Mouse (Mus musculus) CD4-positive, CD25-positive, alpha-beta regulatory T cell, adult 2 months (primary cell): ENCODE data around the gene Rgs7.

Experiments
- DNase-seq: peaks from one replicate; pipeline ENCODE4 v3.0.0-alpha.2; 2012; ENCODE audit warnings: low read depth, low spot score

Gene Rgs7

GRCm38 (mm10) chr1:175431356-175432053, 60.8 kb downstream of the Rgs7 start:
- DNase-seq: no peak

- no peak for DNase-seq
These were observed 65.2 kb downstream of the Rgs7 start for GRCm38 (mm10) chr1:175427112-175427511.

- no peak for DNase-seq
These were observed 65.9 kb downstream of the Rgs7 start for GRCm38 (mm10) chr1:175426393-175426792.

- DNase-seq: no peak
These were observed 71.4 kb downstream of the Rgs7 start for GRCm38 (mm10) chr1:175420883-175421282.

- DNase-seq: no peak
These were observed 76.6 kb downstream of the Rgs7 start for GRCm38 (mm10) chr1:175415728-175416127.

- no peak for DNase-seq
These were observed 81.9 kb downstream of the Rgs7 start for GRCm38 (mm10) chr1:175410399-175410798.

GRCm38 (mm10) chr1:175391894-175392293, 100.4 kb downstream of the Rgs7 start:
- no peak for DNase-seq

GRCm38 (mm10) chr1:175389250-175389649, 103.0 kb downstream of the Rgs7 start:
- DNase-seq: no peak

- DNase-seq: no peak
These were observed 106.6 kb downstream of the Rgs7 start for GRCm38 (mm10) chr1:175385581-175386235.

- no peak for DNase-seq
These were observed 119.7 kb downstream of the Rgs7 start for GRCm38 (mm10) chr1:175372571-175372970.

- no peak for DNase-seq
These were observed 124.2 kb downstream of the Rgs7 start for GRCm38 (mm10) chr1:175368062-175368461.

- no peak for DNase-seq
These were observed 128.7 kb downstream of the Rgs7 start for GRCm38 (mm10) chr1:175363606-175364005.

- DNase-seq: no peak
These were observed 132.6 kb downstream of the Rgs7 start for GRCm38 (mm10) chr1:175359411-175360366.

- no peak for DNase-seq
These were observed 139.4 kb downstream of the Rgs7 start for GRCm38 (mm10) chr1:175352921-175353320.

- DNase-seq: no peak
These were observed 146.1 kb downstream of the Rgs7 start for GRCm38 (mm10) chr1:175346162-175346561.

GRCm38 (mm10) chr1:175336191-175336590, 156.1 kb downstream of the Rgs7 start:
- no peak for DNase-seq

- no peak for DNase-seq
These were observed 159.1 kb downstream of the Rgs7 start for GRCm38 (mm10) chr1:175333041-175333854.

- DNase-seq: no peak
These were observed 162.3 kb downstream of the Rgs7 start for GRCm38 (mm10) chr1:175329934-175330471.

GRCm38 (mm10) chr1:175322781-175323180, 169.5 kb downstream of the Rgs7 start:
- DNase-seq: no peak

GRCm38 (mm10) chr1:175319205-175319604, 173.1 kb downstream of the Rgs7 start:
- DNase-seq: no peak

- no peak for DNase-seq
These were observed 175.0 kb downstream of the Rgs7 start for GRCm38 (mm10) chr1:175317264-175317663.
